Mouse (Mus musculus): ENCODE measurements around the gene Gm6034. TPM values are rescaled to one million over a fixed set of nuclear protein-coding genes. Genes with fewer than 3 reads are reported as not detected.
"Not testable (repeated sequence)": the region's sequence is repeated elsewhere in the genome, so short reads cannot be mapped to it uniquely, and the experiment has no call there.

Gene Gm6034
- not detected in 2 replicates for polyA plus RNA-seq (2011; ENCODE audit: insufficient read length, low read depth, missing spikeins)

DNA sequence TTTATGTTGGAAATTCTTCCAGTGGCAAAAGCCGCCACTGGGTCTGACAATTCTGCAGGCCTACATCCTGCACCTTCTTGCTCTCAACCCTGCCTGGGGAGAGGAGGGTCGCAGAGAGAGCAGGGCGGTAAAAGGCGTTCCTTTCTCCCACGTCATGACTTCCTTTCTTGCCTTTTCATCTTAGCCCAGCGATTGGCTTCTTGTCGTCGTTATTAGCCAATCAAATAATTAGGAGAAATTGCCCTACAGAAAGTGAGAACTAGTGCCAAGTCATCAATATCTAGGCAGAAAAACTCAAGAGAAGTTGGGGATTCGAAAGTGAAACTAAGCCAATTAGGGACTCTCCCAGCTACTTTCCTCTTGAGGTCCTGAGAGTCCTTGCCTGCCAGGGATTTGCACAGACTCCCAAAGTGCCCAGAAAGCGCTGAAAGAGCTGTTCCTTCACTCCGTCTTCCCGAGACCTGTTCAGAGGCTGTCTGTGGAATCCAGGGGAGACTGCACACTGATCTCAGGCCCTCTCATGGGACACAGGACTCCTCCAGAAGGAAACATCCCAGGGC lies at the start of gene Gm6034, which contains the start of gene H2-T22:
TSS of gene Gm6034 (plus strand) at position 352 of the 560 bp plus-strand sequence.
TSS of gene H2-T22 (minus strand) at position 138 of the 560 bp plus-strand sequence.
- peak; percentile 93 for TF ChIP-seq POLR2A (IDR thresholded peaks at IDR 0.05; ENCODE audit: low read depth, low read length)
- not testable (repeated sequence) for H3K4me1 ChIP-seq (ENCODE audit: control insufficient read depth, insufficient read depth, low read length)
- peak within 1 kb of the TSS; percentile 39 for H3K4me3 ChIP-seq (ENCODE audit: insufficient read depth, low read length)
- H3K27ac ChIP-seq (ENCODE audit: insufficient read depth, low read length), result 0 out of 2 replicates have a peak within 1 kb of the TSS, but pooled peaks have one; percentile 8

DNA sequence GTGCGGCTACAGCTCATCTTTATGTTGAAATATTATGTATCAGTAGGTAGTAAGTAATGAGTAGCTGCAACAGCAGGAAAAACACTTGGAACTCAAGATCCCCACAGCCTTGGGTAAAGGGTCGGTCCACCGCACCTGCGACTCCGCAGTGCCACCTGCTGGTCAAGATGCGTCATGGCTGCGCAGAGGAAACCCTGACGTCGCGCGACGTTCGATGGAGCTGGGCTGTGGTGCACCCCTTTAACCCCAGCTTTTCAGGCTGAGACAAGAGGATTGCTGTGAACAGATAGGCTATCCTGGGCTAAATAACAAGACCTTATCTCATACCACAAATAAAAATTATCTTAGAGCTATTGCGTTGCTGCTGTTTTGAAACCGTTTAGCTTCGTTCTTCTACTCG lies 49.1 kb upstream of the Gm6034 start:
- no peak for TF ChIP-seq POLR2A (IDR thresholded peaks at IDR 0.05; ENCODE audit: low read depth, low read length)
- TF ChIP-seq CTCF (IDR thresholded peaks at IDR 0.05; ENCODE audit: borderline replicate concordance, insufficient read depth, low read length), result peak; percentile 100
- no peak overlapping the region for H3K27ac ChIP-seq (ENCODE audit: insufficient read depth, low read length)
- H3K4me3 ChIP-seq (ENCODE audit: insufficient read depth, low read length), result no peak overlapping the region
- H3K4me1 ChIP-seq (ENCODE audit: control insufficient read depth, insufficient read depth, low read length), result 0 out of 2 replicates have a peak, but pooled peaks cover 2% of the 10 kb centered on the region

DNA sequence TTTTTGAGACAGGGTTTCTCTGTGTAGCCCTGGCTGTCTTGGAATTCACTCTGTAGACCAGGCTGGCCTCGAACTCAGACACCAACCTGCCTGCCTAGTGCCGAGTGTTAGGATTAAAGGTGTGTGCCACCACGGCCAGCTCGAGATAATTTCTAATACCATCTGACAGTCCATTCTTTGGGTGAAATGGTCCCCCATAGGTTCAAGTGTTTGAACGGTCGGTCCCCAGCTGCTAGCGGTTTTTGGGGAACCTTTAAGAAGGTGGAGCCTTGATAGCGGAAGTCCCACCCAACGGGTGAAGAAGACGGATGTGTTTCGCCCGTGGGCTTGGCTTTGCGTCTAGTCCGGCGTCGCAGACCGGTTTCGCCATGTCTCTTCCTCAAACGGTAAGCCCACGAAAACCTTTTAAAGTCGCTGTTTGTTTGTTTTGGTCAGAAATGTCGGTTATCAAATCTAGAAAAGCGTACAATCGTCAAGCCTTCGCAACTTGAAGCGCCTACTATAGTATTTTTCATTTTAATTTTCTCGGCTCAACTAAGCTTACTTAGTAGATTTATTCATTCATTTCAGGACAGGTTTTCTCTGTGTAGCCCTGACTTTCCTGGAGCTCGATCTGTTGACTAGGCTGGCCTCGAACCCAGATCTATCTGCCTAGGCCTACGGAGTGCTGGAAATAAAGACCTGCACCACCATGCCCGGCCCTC lies 48.4 kb upstream of the Gm6034 start:
- H3K27ac ChIP-seq (ENCODE audit: insufficient read depth, low read length), result no peak overlapping the region
- 0 out of 2 replicates have a peak, but pooled peaks cover 2% of the 10 kb centered on the region for H3K4me1 ChIP-seq (ENCODE audit: control insufficient read depth, insufficient read depth, low read length)
- peak overlapping the region; percentile 76 for H3K4me3 ChIP-seq (ENCODE audit: insufficient read depth, low read length)
- TF ChIP-seq POLR2A (IDR thresholded peaks at IDR 0.05; ENCODE audit: low read depth, low read length) (peak; percentile 94), CTCF (IDR thresholded peaks at IDR 0.05; ENCODE audit: borderline replicate concordance, insufficient read depth, low read length) (no peak)

DNA sequence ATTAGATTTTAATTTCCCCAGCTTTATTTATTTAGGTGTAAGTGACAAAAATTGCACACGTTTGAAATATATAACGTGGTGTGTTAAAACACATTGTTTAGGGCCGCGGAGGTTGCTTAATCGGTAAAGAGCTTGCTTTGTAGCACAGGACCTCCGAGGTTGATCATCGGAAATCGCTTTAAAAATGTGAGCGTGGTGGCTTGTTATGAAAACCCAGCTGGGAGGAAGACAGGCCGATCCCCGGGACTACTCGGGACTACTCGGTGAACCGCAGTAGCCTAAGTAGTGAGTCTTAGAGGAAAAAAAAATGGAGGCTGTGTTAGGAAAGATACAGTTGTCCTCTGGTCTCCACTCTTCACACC lies 47.9 kb upstream of the Gm6034 start:
- TF ChIP-seq CTCF (IDR thresholded peaks at IDR 0.05; ENCODE audit: borderline replicate concordance, insufficient read depth, low read length), result no peak
- no peak for TF ChIP-seq POLR2A (IDR thresholded peaks at IDR 0.05; ENCODE audit: low read depth, low read length)
- Histone ChIP-seq H3K4me1 (ENCODE audit: control insufficient read depth, insufficient read depth, low read length) (0 out of 2 replicates have a peak, but pooled peaks cover 2% of the 10 kb centered on the region), H3K27ac (ENCODE audit: insufficient read depth, low read length) (no peak overlapping the region), H3K4me3 (ENCODE audit: insufficient read depth, low read length) (peak overlapping the region; percentile 76)

DNA sequence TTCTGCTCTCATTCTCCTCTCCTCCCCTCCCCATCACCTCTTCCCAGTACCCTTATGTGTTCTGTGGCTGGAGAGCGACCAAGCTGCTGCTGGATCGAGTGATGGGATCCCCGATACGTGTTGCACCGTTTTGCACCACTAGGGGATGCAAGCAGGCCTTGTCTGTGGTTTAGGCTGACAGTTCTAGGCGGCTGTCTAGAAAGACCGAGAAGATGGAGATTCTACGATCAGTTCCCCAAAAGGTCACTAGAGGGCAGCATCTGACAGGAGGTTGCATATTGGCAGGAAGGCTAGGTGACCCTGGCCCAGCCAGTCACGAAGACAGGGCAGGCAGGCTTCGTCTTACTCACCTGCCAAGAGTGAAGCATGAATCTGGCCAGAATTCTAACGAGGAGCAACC lies 45.8 kb upstream of the Gm6034 start:
- Histone ChIP-seq H3K27ac (ENCODE audit: insufficient read depth, low read length) (no peak overlapping the region), H3K4me1 (ENCODE audit: control insufficient read depth, insufficient read depth, low read length) (peaks cover 2% of the 10 kb centered on the region), H3K4me3 (ENCODE audit: insufficient read depth, low read length) (no peak overlapping the region)
- TF ChIP-seq CTCF (IDR thresholded peaks at IDR 0.05; ENCODE audit: borderline replicate concordance, insufficient read depth, low read length), result peak; percentile 91
- no peak for TF ChIP-seq POLR2A (IDR thresholded peaks at IDR 0.05; ENCODE audit: low read depth, low read length)

DNA sequence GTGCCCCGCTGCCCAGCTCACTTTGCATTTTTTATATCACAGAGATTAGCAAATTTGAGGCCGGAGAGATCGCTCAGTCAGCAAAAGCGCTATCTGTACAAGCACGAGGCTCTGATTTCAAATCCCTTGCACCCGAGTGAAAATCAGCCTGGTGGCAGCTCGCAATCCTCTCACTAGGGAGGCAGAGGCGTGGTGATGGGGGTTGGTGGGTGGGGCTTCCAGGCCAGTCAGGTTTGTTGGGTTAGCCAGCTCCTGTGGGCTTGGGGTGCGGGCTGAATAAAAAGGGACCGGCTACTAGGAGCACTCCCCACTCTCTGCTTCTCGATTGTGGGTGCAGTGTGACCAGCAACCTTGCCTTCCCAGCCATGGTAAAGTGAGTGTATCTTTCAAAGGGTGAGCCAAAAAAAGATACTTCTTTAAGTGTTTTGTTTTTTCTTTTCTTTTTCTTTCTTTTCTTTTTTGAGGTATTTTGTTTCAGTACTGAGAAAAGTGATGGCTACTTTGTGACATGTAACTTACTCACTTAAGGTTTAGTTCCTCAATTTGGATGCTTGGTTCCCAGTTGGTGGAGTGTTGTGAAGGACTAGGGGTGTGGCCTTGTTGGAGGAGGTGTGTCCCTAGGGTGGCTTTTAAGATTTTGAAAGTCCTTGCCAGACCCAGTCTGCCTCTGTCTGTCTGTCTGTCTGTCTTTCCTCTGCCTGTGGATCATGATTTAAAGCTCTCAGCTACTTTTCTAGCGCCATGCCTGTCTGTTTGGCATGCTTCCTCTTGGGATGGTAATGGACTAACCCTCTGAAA lies 44.8 kb upstream of the Gm6034 start:
- no peak for TF ChIP-seq CTCF (IDR thresholded peaks at IDR 0.05; ENCODE audit: borderline replicate concordance, insufficient read depth, low read length)
- no peak for TF ChIP-seq POLR2A (IDR thresholded peaks at IDR 0.05; ENCODE audit: low read depth, low read length)
- no peak overlapping the region for H3K27ac ChIP-seq (ENCODE audit: insufficient read depth, low read length)
- H3K4me3 ChIP-seq (ENCODE audit: insufficient read depth, low read length), result no peak overlapping the region
- H3K4me1 ChIP-seq (ENCODE audit: control insufficient read depth, insufficient read depth, low read length), result peaks cover 5% of the 10 kb centered on the region

DNA sequence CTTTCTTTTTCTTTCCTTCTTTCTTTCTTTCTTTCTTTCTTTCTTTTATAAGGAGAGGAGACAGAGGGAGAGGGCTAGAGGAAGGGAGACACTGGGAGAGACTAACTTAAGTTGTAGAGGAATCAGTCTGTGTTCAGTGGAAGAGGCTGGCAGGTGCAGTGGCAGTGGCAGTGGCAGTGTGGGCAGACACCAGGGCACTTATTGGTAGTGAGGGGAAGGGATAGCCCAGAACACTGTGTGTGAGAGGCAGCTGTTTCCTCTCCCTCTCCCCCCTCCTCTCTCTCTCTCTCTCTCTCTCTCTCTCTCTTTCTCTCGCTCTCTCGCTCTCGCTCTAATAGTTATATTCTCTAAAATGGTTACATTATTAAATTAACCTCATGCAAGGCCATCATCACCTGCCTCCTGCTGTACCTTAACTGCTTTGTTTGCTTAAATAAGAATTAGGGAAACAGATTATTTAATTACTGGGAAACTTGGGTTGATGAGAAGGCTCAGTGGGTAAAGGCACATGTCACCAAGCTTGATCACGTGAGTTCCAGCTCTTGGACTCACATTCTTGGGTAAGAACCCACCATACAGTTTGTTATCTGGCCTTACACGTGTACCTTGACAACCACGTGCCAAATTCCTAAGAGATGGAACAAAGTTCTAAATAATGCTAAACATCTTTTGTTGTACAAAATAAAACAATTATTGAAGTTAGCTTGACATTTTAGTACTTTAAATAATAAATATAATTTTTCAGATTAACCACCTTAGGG lies 44.0 kb upstream of the Gm6034 start:
- TF ChIP-seq CTCF (IDR thresholded peaks at IDR 0.05; ENCODE audit: borderline replicate concordance, insufficient read depth, low read length) (no peak), POLR2A (IDR thresholded peaks at IDR 0.05; ENCODE audit: low read depth, low read length) (no peak)

DNA sequence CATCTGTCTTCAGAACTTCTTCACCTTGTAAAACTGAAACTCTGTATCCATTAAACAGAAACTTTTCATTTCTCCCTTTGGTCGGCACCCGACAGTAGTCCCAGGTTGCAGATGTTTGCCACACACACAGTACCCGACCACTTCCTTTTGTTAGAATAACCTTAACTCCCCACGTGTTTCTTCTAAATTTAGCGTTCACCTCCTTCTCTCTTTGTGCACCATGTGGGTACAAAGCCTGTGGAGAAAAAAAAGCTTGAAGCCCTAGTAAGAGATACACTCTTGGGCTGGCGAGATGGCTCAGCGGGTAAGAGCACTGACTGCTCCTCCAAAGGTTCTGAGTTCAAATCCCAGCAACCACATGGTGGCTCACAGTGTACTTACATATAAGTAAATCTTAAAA lies 43.4 kb upstream of the Gm6034 start:
- peaks cover 5% of the 10 kb centered on the region for H3K4me1 ChIP-seq (ENCODE audit: control insufficient read depth, insufficient read depth, low read length)
- no peak overlapping the region for H3K4me3 ChIP-seq (ENCODE audit: insufficient read depth, low read length)
- TF ChIP-seq CTCF (IDR thresholded peaks at IDR 0.05; ENCODE audit: borderline replicate concordance, insufficient read depth, low read length) (no peak), POLR2A (IDR thresholded peaks at IDR 0.05; ENCODE audit: low read depth, low read length) (no peak)
- no peak overlapping the region for H3K27ac ChIP-seq (ENCODE audit: insufficient read depth, low read length)

More for the DNA sequence above, 44.0 kb upstream of the Gm6034 start:
- no peak overlapping the region for H3K4me3 ChIP-seq (ENCODE audit: insufficient read depth, low read length)
- peaks cover 5% of the 10 kb centered on the region for H3K4me1 ChIP-seq (ENCODE audit: control insufficient read depth, insufficient read depth, low read length)
- no peak overlapping the region for H3K27ac ChIP-seq (ENCODE audit: insufficient read depth, low read length)

DNA sequence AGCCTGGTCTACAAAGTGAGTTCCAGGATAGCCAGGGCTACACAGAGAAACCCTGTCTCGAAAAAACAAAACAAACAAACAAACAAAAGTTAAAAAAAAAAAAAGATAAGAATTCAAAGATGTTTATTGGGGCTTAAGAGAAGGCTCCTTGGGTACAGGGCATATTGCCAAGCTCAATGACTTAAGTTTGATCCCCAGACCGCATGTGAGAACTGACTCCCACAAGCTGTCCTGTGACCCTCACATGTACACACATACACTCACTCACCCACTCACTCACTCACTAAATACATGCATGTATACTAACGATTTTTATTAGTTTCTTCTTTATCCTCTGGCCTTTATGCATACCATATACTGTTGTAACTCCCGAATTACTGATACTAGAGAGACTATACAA lies 42.4 kb upstream of the Gm6034 start:
- TF ChIP-seq POLR2A (IDR thresholded peaks at IDR 0.05; ENCODE audit: low read depth, low read length) (no peak), CTCF (IDR thresholded peaks at IDR 0.05; ENCODE audit: borderline replicate concordance, insufficient read depth, low read length) (no peak)
- H3K27ac ChIP-seq (ENCODE audit: insufficient read depth, low read length), result peak overlapping the region; percentile 93

More for the DNA sequence above, 42.4 kb upstream of the Gm6034 start:
- Histone ChIP-seq H3K4me1 (ENCODE audit: control insufficient read depth, insufficient read depth, low read length) (peaks cover 4% of the 10 kb centered on the region), H3K4me3 (ENCODE audit: insufficient read depth, low read length) (no peak overlapping the region)
